Mouse (Mus musculus) brain, embryonic 14.5 days (tissue): ENCODE data around the gene Tpm3.

Experiments
- CTCF ChIP-seq: fragments of 200-500 bp; IDR thresholded peaks from 2 replicates; pipeline ENCODE4 v1.5.1; 2012; ENCODE audit warnings: inconsistent platforms, mild to moderate bottlenecking, moderate library complexity, borderline replicate concordance; ENCODE audit not compliant: insufficient read depth, insufficient read length; ENCODE audit errors: extremely low read depth
- POLR2A ChIP-seq: fragments of 200-500 bp; IDR thresholded peaks from 2 replicates; pipeline ENCODE4 v1.6.1; 2012; ENCODE audit warnings: mild to moderate bottlenecking, inconsistent platforms, borderline replicate concordance; ENCODE audit not compliant: poor library complexity, insufficient read depth, insufficient read length, severe bottlenecking; ENCODE audit errors: extremely low read depth

GRCm38 (mm10) chr3:90094453-90094852, 22.0 kb downstream of the Tpm3 start:
- no peak for TF ChIP-seq POLR2A
- no peak for TF ChIP-seq CTCF
